Mouse (Mus musculus) forebrain, embryonic 16.5 days (tissue): ENCODE results near the gene Gps2. TPM values are rescaled to one million over a fixed set of nuclear protein-coding genes. Genes with fewer than 3 reads are reported as not detected.
A peak's percentile ranks its signal among the peaks of the same experiment; 100 is the strongest.

Experiments
- ATAC-seq: fragments of 200-750 bp; cut with Nextera tagmentation; 2 replicates; pipeline ENCODE4 v1.8.0; 2017; ENCODE audit warnings: mild to moderate bottlenecking, moderate library complexity
- H3K27ac ChIP-seq: fragments of 300-500 bp; sonication (generic); 2 replicates; pipeline ENCODE4 v1.5.1; 2014; ENCODE audit warnings: low read length, control low read depth
- H3K27me3 ChIP-seq: fragments of 300-500 bp; sonication (generic); replicated peaks from 2 replicates; pipeline ENCODE4 v1.6.1; 2014; ENCODE audit warnings: low read length; ENCODE audit not compliant: control insufficient read depth, insufficient read depth
- H3K36me3 ChIP-seq: fragments of 300-500 bp; sonication (generic); 2 replicates; pipeline ENCODE4 v1.6.1; 2014; ENCODE audit not compliant: control insufficient read depth, insufficient read depth
- H3K4me1 ChIP-seq: fragments of 300-500 bp; sonication (generic); replicated peaks from 2 replicates; pipeline ENCODE4 v1.6.1; 2014; ENCODE audit warnings: low read length; ENCODE audit not compliant: control insufficient read depth, insufficient read depth
- H3K4me2 ChIP-seq: fragments of 300-500 bp; sonication (generic); 2 replicates; pipeline ENCODE4 v1.6.1; 2014; ENCODE audit warnings: mild to moderate bottlenecking, low read length, control low read depth
- H3K4me3 ChIP-seq: fragments of 300-500 bp; sonication (generic); replicated peaks from 2 replicates; pipeline ENCODE4 v1.5.1; 2014; ENCODE audit warnings: mild to moderate bottlenecking, low read length, control low read depth
- H3K9ac ChIP-seq: fragments of 300-500 bp; sonication (generic); replicated peaks from 2 replicates; pipeline ENCODE4 v1.6.1; 2014; ENCODE audit warnings: low read depth, low read length, control low read depth
- H3K9me3 ChIP-seq: fragments of 300-500 bp; sonication (generic); 2 replicates; pipeline ENCODE4 v1.6.1; 2016; ENCODE audit warnings: low read length; ENCODE audit not compliant: control insufficient read depth
- WGBS: fragments of 180-500 bp; shearing (Covaris S2); extraction: QIAGEN DNeasy Blood & Tissue Kit; methylation state at CpG from one replicate; pipeline ENCODE4 v1.1.7; 2014; 5-methylcytosine and 5-hydroxymethylcytosine counted together
- polyA plus RNA-seq: library from polyadenylated mRNA; unstranded; fragments of >200 nt; fragmentation: Nextera tagmentation; extraction: Ambion mirVana; gene quantifications from 2 replicates; pipeline ENCODE4 v1.2.1, GENCODE M21; 2015

Gene Gps2
- polyA plus RNA-seq: 81.2 and 91.8 TPM in 2 replicates

DNA sequence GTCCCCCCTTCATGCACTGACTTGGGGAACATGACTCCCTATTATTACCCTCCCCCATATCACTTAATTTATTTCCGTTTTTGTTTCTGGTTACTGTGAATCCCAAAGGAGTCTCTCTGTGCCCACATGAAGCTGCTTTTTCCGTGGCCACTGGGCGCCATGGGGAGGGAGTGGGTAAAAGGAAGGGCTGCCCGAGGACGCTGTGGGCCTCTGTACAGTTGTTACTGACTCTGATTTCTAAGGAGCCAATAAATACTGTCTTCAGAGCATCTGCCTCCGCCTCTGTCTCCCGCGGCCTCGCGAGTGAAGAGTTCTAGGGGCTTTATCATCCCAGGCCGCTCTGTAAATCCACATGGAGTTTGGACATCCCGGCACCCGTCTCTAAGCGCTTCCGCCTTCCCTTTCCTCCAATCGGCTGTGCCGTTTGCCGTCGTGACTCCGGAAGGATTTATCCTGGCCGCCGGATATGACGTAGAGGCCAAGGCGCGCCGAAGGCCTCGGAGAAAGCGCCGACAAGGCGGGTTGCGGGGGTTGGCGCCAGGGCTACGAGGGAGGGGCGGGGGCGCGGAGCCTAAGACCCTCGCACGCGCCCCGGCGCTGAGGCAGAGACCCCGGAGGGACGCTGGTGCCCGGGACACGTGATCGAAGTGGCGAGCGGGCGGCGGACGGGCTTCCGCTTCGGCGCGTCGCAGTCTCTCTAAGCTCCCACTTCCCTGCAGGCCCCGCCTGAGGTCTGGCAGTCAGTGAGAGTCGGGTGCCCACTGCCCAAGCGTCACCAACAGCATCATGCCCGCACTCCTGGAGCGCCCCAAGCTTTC lies at the start of gene Gps2:
Gene Gps2, plus strand, starts transcription at position 335 of the 818 bp plus-strand sequence.
- Histone ChIP-seq H3K27me3 (no peaks in the 10 kb centered on the region), H3K4me2 (peak within 1 kb of the TSS; percentile 90), H3K4me1 (peaks cover 21% of the 10 kb centered on the region), H3K36me3 (peaks cover 58% of the 10 kb centered on the region), H3K9me3 (no peaks in the 10 kb centered on the region), H3K9ac (peak within 1 kb of the TSS; percentile 82), H3K27ac (peak within 1 kb of the TSS; percentile 79), H3K4me3 (peak within 1 kb of the TSS; percentile 76)
- WGBS: 2% methylated on average over 61 of the region's 61 CpGs
- ATAC-seq: peak; percentile 95

GRCm38 (mm10) chr11:69864138-69864860 lies 49.4 kb upstream of the Gps2 start:
- ATAC-seq: no peak
- no peaks in the 10 kb centered on the region for H3K36me3 ChIP-seq
- 37% methylated on average over 8 of the region's 8 CpGs for WGBS

GRCm38 (mm10) chr11:69865561-69865960 lies 48.1 kb upstream of the Gps2 start:
- Histone ChIP-seq H3K4me2 (no peak overlapping the region), H3K36me3 (no peaks in the 10 kb centered on the region), H3K27ac (no peak overlapping the region), H3K27me3 (no peaks in the 10 kb centered on the region; the same call in 1 of the 2 replicates), H3K9me3 (no peaks in the 10 kb centered on the region), H3K9ac (no peak overlapping the region), H3K4me3 (no peak overlapping the region), H3K4me1 (no peaks in the 10 kb centered on the region)
- WGBS: 77% methylated on average over 9 of the region's 9 CpGs
- ATAC-seq: no peak

More at GRCm38 (mm10) chr11:69864138-69864860, 49.4 kb upstream of the Gps2 start:
- Histone ChIP-seq H3K9me3 (no peaks in the 10 kb centered on the region), H3K4me3 (no peak overlapping the region), H3K9ac (no peak overlapping the region), H3K4me2 (no peak overlapping the region), H3K4me1 (no peaks in the 10 kb centered on the region), H3K27ac (no peak overlapping the region), H3K27me3 (no peaks in the 10 kb centered on the region; the same call in 1 of the 2 replicates)

GRCm38 (mm10) chr11:69867335-69867734 lies 46.4 kb upstream of the Gps2 start:
- WGBS: 70% methylated on average over 9 of the region's 9 CpGs
- no peak for ATAC-seq
- Histone ChIP-seq H3K36me3 (no peaks in the 10 kb centered on the region), H3K27me3 (no peaks in the 10 kb centered on the region; the same call in 1 of the 2 replicates), H3K27ac (no peak overlapping the region), H3K9me3 (no peaks in the 10 kb centered on the region), H3K9ac (no peak overlapping the region), H3K4me2 (no peak overlapping the region), H3K4me3 (no peak overlapping the region), H3K4me1 (no peaks in the 10 kb centered on the region)

DNA sequence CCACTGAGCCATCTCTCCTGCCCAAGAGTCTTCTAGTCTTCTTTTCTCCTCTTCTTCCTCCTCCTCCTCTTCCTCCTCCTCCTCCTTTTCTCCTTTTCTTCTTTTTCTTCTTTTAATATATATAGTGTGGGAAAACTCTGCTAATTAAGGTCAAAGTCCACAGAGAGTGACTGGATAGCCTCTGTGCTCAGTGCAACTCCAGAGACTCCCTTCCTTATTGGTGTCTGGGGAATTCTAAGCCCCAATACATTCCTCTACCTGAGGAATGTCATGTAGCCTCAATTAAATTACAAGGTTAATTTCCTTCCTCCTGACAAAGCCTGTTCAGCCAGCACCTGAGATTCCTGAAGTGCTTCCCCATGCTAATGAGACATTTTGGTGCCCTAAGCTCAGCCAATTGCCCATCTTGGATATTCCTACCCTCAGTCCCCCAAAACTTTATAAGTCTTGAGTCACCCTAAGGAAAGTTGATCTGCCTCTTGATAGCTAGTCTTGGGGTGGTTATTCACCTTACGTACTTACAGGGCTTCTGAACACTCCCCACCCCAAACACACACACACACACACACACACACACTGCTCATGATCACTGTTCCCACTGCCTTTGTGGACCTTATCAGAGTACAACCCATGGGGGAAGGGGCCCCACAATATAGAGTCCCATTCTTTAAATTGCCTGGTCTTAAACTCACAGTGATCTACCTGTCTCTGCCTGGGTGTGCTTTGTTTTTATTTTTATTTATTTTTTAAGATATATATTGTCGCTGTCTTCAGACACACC lies 43.2 kb upstream of the Gps2 start:
- Histone ChIP-seq H3K27ac (no peak overlapping the region), H3K36me3 (no peaks in the 10 kb centered on the region), H3K9ac (no peak overlapping the region), H3K4me2 (no peak overlapping the region), H3K4me3 (no peak overlapping the region), H3K27me3 (no peaks in the 10 kb centered on the region; the same call in 1 of the 2 replicates), H3K9me3 (no peaks in the 10 kb centered on the region), H3K4me1 (no peaks in the 10 kb centered on the region)
- no peak for ATAC-seq
- 98% methylated on average over 2 of the region's 2 CpGs for WGBS

GRCm38 (mm10) chr11:69871822-69872221 lies 41.9 kb upstream of the Gps2 start:
- 89% methylated on average over 7 of the region's 7 CpGs for WGBS
- Histone ChIP-seq H3K4me2 (no peak overlapping the region), H3K36me3 (no peaks in the 10 kb centered on the region), H3K9ac (no peak overlapping the region), H3K9me3 (no peaks in the 10 kb centered on the region), H3K4me3 (no peak overlapping the region), H3K4me1 (no peaks in the 10 kb centered on the region), H3K27me3 (no peaks in the 10 kb centered on the region; the same call in 1 of the 2 replicates), H3K27ac (no peak overlapping the region)
- no peak for ATAC-seq

GRCm38 (mm10) chr11:69872451-69872850 lies 41.2 kb upstream of the Gps2 start:
- Histone ChIP-seq H3K4me3 (no peak overlapping the region), H3K36me3 (no peaks in the 10 kb centered on the region), H3K4me1 (0 out of 2 replicates have a peak, but pooled peaks cover 3% of the 10 kb centered on the region), H3K27me3 (no peaks in the 10 kb centered on the region; the same call in 1 of the 2 replicates), H3K9ac (no peak overlapping the region), H3K27ac (no peak overlapping the region), H3K4me2 (no peak overlapping the region), H3K9me3 (no peaks in the 10 kb centered on the region)
- ATAC-seq: no peak
- WGBS: 84% methylated on average over 4 of the region's 4 CpGs

GRCm38 (mm10) chr11:69876186-69876585 lies 37.5 kb upstream of the Gps2 start:
- H3K27me3 ChIP-seq: peaks cover 2% of the 10 kb centered on the region; the same call in 1 of the 2 replicates
- no peak for ATAC-seq

More at GRCm38 (mm10) chr11:69876186-69876585, 37.5 kb upstream of the Gps2 start:
- H3K4me1 ChIP-seq: peaks cover 11% of the 10 kb centered on the region
- H3K4me2 ChIP-seq: no peak overlapping the region
- H3K4me3 ChIP-seq: no peak overlapping the region
- H3K9ac ChIP-seq: no peak overlapping the region
- WGBS: 74% methylated on average over 7 of the region's 7 CpGs
- no peak overlapping the region for H3K27ac ChIP-seq
- no peaks in the 10 kb centered on the region for H3K36me3 ChIP-seq
- no peaks in the 10 kb centered on the region for H3K9me3 ChIP-seq
